30 mouse cellular contexts compared by ENCODE assay signal in genomic region chr5:148716633-148717032, GRCm38 (mm10).
A peak's percentile ranks its signal among the peaks of the same experiment; 100 is the strongest.
DNase-seq lines count a peak whose midpoint lies in the region; ATAC-seq and TF ChIP-seq lines count a peak whose summit lies in the region.
"Had no signal": no experiment of that assay in that cellular context is flagged by ENCODE, and none has a peak within 500 bp of the region (broad histone marks: within the 10 kb centered on the region; RNA-seq: fewer than 3 reads in every experiment).

No protein-coding gene starts in this region.

- 0 out of 2 replicates have a peak, but pooled peaks cover 4% of the 10 kb centered on the region for H3K9me3 ChIP-seq in heart, embryonic 10.5 days
- H3K9me3 ChIP-seq in liver, embryonic 11.5 days (ENCODE audit: control insufficient read depth, low read length): peaks cover 4% of the 10 kb centered on the region; the same call in 1 of the 2 replicates
- peaks cover 11% of the 10 kb centered on the region for H3K9me3 ChIP-seq in liver, embryonic 13.5 days (replicated peaks)
- H3K9me3 ChIP-seq in liver, embryonic 16.5 days (replicated peaks; ENCODE audit: control insufficient read depth, low read length): no peaks in the 10 kb centered on the region
- no peaks in the 10 kb centered on the region for H3K9me3 ChIP-seq in hindbrain, postnatal 0 days (ENCODE audit: low read length)
- H3K9me3 ChIP-seq: heart, embryonic 15.5 days had no signal

- no peak overlapping the region for H3K4me2 ChIP-seq in liver, embryonic 11.5 days
- 0 out of 2 replicates have a peak overlapping the region, but pooled peaks have one; percentile 2 for H3K4me2 ChIP-seq in liver, embryonic 13.5 days
- H3K4me2 ChIP-seq in liver, embryonic 16.5 days (ENCODE audit: low read depth, low read length): no peak overlapping the region
- H3K4me2 ChIP-seq in hindbrain, postnatal 0 days (ENCODE audit: low read depth, low read length): no peak overlapping the region
- H3K4me2 ChIP-seq: embryonic facial prominence, embryonic 13.5 days; heart, embryonic 12.5 days; heart, embryonic 15.5 days; hindbrain, embryonic 14.5 days had no signal

- no peak for DNase-seq in heart, embryonic 10.5 days (ENCODE audit: low spot score)
- no peak for DNase-seq in heart, postnatal 10 days
- no peak for DNase-seq in liver, embryonic 11.5 days (ENCODE audit: low spot score)
- peak; percentile 20 for DNase-seq in liver, embryonic 13.5 days
- DNase-seq in cerebellum, postnatal 4 days (ENCODE audit: low spot score in 2 of 2): no peak
- no peak for DNase-seq in hindbrain, postnatal 0 days (ENCODE audit: low spot score)
- DNase-seq: adrenal gland, postnatal 10 days; adrenal gland, postnatal 36 days; B cell, adult 2 months; cerebellum, adult 18-20 months; cerebellum, adult 9-11 months; cerebellum, postnatal 25 days; embryo, embryonic 11 days; forebrain, postnatal 0 days; gastrocnemius, adult 2 months; gastrocnemius, postnatal 14 days; heart, adult 11 months; heart, postnatal 14 days; heart, postnatal 4 days had no signal

- H3K4me3 ChIP-seq in heart, embryonic 10.5 days: no peak overlapping the region
- no peak overlapping the region for H3K4me3 ChIP-seq in liver, embryonic 11.5 days (ENCODE audit: low read depth, low read length)
- no peak overlapping the region for H3K4me3 ChIP-seq in liver, embryonic 13.5 days (replicated peaks)
- no peak overlapping the region for H3K4me3 ChIP-seq in liver, embryonic 16.5 days (ENCODE audit: low read depth, low read length)
- H3K4me3 ChIP-seq in hindbrain, postnatal 0 days (ENCODE audit: low read length): no peak overlapping the region
- H3K4me3 ChIP-seq: embryonic facial prominence, embryonic 10.5 days; embryonic facial prominence, embryonic 13.5 days; erythroblast, embryonic 14.5 days; gastrocnemius, adult 2 months; heart, embryonic 12.5 days; heart, embryonic 15.5 days had no signal

- ATAC-seq in liver, embryonic 11.5 days (replicated peaks; ENCODE audit: low FRiP score): peak; percentile 89
- ATAC-seq in liver, embryonic 13.5 days (ENCODE audit: low read depth): peak; percentile 86
- ATAC-seq in liver, embryonic 16.5 days (ENCODE audit: low read depth): peak; percentile 43
- no peak for ATAC-seq in hindbrain, postnatal 0 days
- ATAC-seq: forebrain, embryonic 14.5 days; forebrain, postnatal 0 days; Patski had no signal

- no peaks in the 10 kb centered on the region for H3K27me3 ChIP-seq in heart, embryonic 10.5 days (ENCODE audit: insufficient read depth, poor library complexity, severe bottlenecking)
- H3K27me3 ChIP-seq in liver, embryonic 11.5 days (replicated peaks; ENCODE audit: control insufficient read depth, insufficient read depth, low read length): no peaks in the 10 kb centered on the region
- H3K27me3 ChIP-seq in liver, embryonic 13.5 days: no peaks in the 10 kb centered on the region
- no peaks in the 10 kb centered on the region for H3K27me3 ChIP-seq in liver, embryonic 16.5 days (ENCODE audit: control insufficient read depth, insufficient read depth, low read depth, low read length)
- H3K27me3 ChIP-seq in hindbrain, postnatal 0 days (ENCODE audit: insufficient read depth, low read length): no peaks in the 10 kb centered on the region
- H3K27me3 ChIP-seq: CH12.LX; embryonic facial prominence, embryonic 13.5 days; heart, embryonic 12.5 days; heart, embryonic 15.5 days; Patski had no signal

- 82% methylated on average over 6 of the region's 6 CpGs for WGBS in heart, embryonic 10.5 days
- 64% methylated on average over 6 of the region's 6 CpGs for WGBS in liver, embryonic 11.5 days
- 47% methylated on average over 6 of the region's 6 CpGs for WGBS in liver, embryonic 13.5 days (ENCODE audit: insufficient replicate concordance)
- 49% methylated on average over 6 of the region's 6 CpGs for WGBS in liver, embryonic 16.5 days (ENCODE audit: insufficient replicate concordance)
- WGBS in hindbrain, postnatal 0 days: 92% methylated on average over 6 of the region's 6 CpGs

- H3K4me1 ChIP-seq in heart, embryonic 10.5 days: no peaks in the 10 kb centered on the region; the same call in 1 of the 2 replicates
- peaks cover 21% of the 10 kb centered on the region for H3K4me1 ChIP-seq in liver, embryonic 11.5 days (replicated peaks; ENCODE audit: control insufficient read depth, insufficient read depth, low read length)
- peaks cover 28% of the 10 kb centered on the region for H3K4me1 ChIP-seq in liver, embryonic 13.5 days (replicated peaks)
- peaks cover 6% of the 10 kb centered on the region for H3K4me1 ChIP-seq in liver, embryonic 16.5 days (ENCODE audit: control insufficient read depth, low read depth, low read length)
- no peaks in the 10 kb centered on the region for H3K4me1 ChIP-seq in hindbrain, postnatal 0 days (ENCODE audit: insufficient read depth, low read length)
- H3K4me1 ChIP-seq: embryonic facial prominence, embryonic 13.5 days; heart, embryonic 12.5 days; heart, embryonic 15.5 days had no signal

- peak overlapping the region; percentile 48; the same call in 1 of the 2 replicates for H3K27ac ChIP-seq in heart, embryonic 10.5 days
- peak overlapping the region; percentile 54 for H3K27ac ChIP-seq in liver, embryonic 11.5 days (ENCODE audit: low read depth, low read length)
- H3K27ac ChIP-seq in liver, embryonic 13.5 days: peak overlapping the region; percentile 18; the same call in 1 of the 2 replicates
- H3K27ac ChIP-seq in liver, embryonic 16.5 days (ENCODE audit: low read length): no peak overlapping the region
- no peak overlapping the region for H3K27ac ChIP-seq in hindbrain, postnatal 0 days
- H3K27ac ChIP-seq: embryonic facial prominence, embryonic 10.5 days; embryonic facial prominence, embryonic 13.5 days; gastrocnemius, adult 2 months; heart, embryonic 15.5 days; hindbrain, embryonic 14.5 days had no signal

- H3K36me3 ChIP-seq in heart, embryonic 10.5 days: no peaks in the 10 kb centered on the region
- H3K36me3 ChIP-seq in liver, embryonic 11.5 days (ENCODE audit: control insufficient read depth, insufficient read depth, low read length): no peaks in the 10 kb centered on the region
- H3K36me3 ChIP-seq in liver, embryonic 13.5 days: no peaks in the 10 kb centered on the region
- H3K36me3 ChIP-seq in liver, embryonic 16.5 days (ENCODE audit: control insufficient read depth, insufficient read depth): no peaks in the 10 kb centered on the region
- H3K36me3 ChIP-seq in hindbrain, postnatal 0 days (ENCODE audit: insufficient read depth, low read length): no peaks in the 10 kb centered on the region
- H3K36me3 ChIP-seq: embryonic facial prominence, embryonic 10.5 days; embryonic facial prominence, embryonic 13.5 days; G1E; heart, embryonic 12.5 days; heart, embryonic 15.5 days had no signal

- 0 out of 2 replicates have a peak overlapping the region, but pooled peaks have one; percentile 13 for H3K9ac ChIP-seq in liver, embryonic 11.5 days (ENCODE audit: low read depth, low read length)
- H3K9ac ChIP-seq in liver, embryonic 13.5 days: peak overlapping the region; percentile 6; the same call in 1 of the 2 replicates
- H3K9ac ChIP-seq in liver, embryonic 16.5 days (ENCODE audit: low read depth, low read length): no peak overlapping the region
- no peak overlapping the region for H3K9ac ChIP-seq in hindbrain, postnatal 0 days (replicated peaks; ENCODE audit: low read length)
- H3K9ac ChIP-seq: embryonic facial prominence, embryonic 13.5 days; forebrain, postnatal 0 days; heart, embryonic 12.5 days; heart, embryonic 15.5 days; hindbrain, embryonic 14.5 days had no signal

- TF ChIP-seq CTCF in hindbrain, postnatal 0 days (IDR thresholded peaks at IDR 0.05; ENCODE audit: low read depth): no peak

- intact Hi-C loops in heart, postnatal 10 days (cut with DNase I): no loop called here

Comparison
In these comparisons a context has a peak if more than half of its experiments do, and no peak if none do; other contexts are left out.
1. H3K27ac ChIP-seq: peak in heart, embryonic 10.5 days (single experiment), liver, embryonic 11.5 days (single experiment) and liver, embryonic 13.5 days (single experiment); none in liver, embryonic 16.5 days (single experiment) and hindbrain, postnatal 0 days (single experiment).
2. H3K9ac ChIP-seq: peak in liver, embryonic 11.5 days (single experiment) and liver, embryonic 13.5 days (single experiment); none in liver, embryonic 16.5 days (single experiment) and hindbrain, postnatal 0 days (single experiment).